Mouse (Mus musculus) lung, embryonic 14.5 days (tissue): ENCODE results near the gene Ring1. TPM values are rescaled to one million over a fixed set of nuclear protein-coding genes. Genes with fewer than 3 reads are reported as not detected.
"Not testable (repeated sequence)": the region's sequence is repeated elsewhere in the genome, so short reads cannot be mapped to it uniquely, and the experiment has no call there.

Experiments used
- ATAC-seq: fragments of 200-750 bp; cut with Nextera tagmentation; 2 replicates; pipeline ENCODE4 v1.8.0; 2017; ENCODE audit warnings: mild to moderate bottlenecking, moderate TSS enrichment, moderate library complexity; ENCODE audit not compliant: insufficient read depth
- DNase-seq: peaks from one replicate; pipeline ENCODE4 v3.0.0-alpha.2; 2015
- H3K27ac ChIP-seq: fragments of 300-500 bp; sonication (generic); 2 replicates; pipeline ENCODE4 v1.5.1; 2014; ENCODE audit warnings: low read depth, mild to moderate bottlenecking, moderate library complexity
- H3K27me3 ChIP-seq: fragments of 300-500 bp; sonication (generic); 2 replicates; pipeline ENCODE4 v1.6.1; 2014; ENCODE audit warnings: low read length, control low read depth; ENCODE audit not compliant: insufficient read depth
- H3K36me3 ChIP-seq: fragments of 300-500 bp; sonication (generic); 2 replicates; pipeline ENCODE4 v1.6.1; 2014; ENCODE audit warnings: control low read depth; ENCODE audit not compliant: insufficient read depth
- H3K4me1 ChIP-seq: fragments of 300-500 bp; sonication (generic); 2 replicates; pipeline ENCODE4 v1.6.1; 2014; ENCODE audit warnings: antibody characterized with exemption, control low read depth; ENCODE audit not compliant: insufficient read depth
- H3K4me2 ChIP-seq: fragments of 300-500 bp; sonication (generic); 2 replicates; pipeline ENCODE4 v1.6.1; 2014; ENCODE audit warnings: mild to moderate bottlenecking
- H3K4me3 ChIP-seq: fragments of 300-500 bp; sonication (generic); 2 replicates; pipeline ENCODE4 v1.5.1; 2014; ENCODE audit warnings: low read depth, low read length
- H3K9ac ChIP-seq: fragments of 300-500 bp; sonication (generic); 2 replicates; pipeline ENCODE4 v1.6.1; 2014
- H3K9me3 ChIP-seq: fragments of 300-500 bp; sonication (generic); 2 replicates; pipeline ENCODE4 v1.6.1; 2016; ENCODE audit warnings: low read depth, low read length, control low read depth
- CTCF ChIP-seq: IDR thresholded peaks from 2 replicates; pipeline ENCODE4 v1.5.1; 2016; ENCODE audit warnings: antibody characterized with exemption, low read depth
- WGBS: fragments of 180-500 bp; shearing (Covaris S2); extraction: QIAGEN DNeasy Blood & Tissue Kit; methylation state at CpG from one replicate; pipeline ENCODE4 v1.1.7; 2014; 5-methylcytosine and 5-hydroxymethylcytosine counted together
- polyA plus RNA-seq: library from polyadenylated mRNA; unstranded; fragments of >200 nt; fragmentation: Nextera tagmentation; extraction: Ambion mirVana; gene quantifications from 2 replicates; pipeline ENCODE4 v1.2.1, GENCODE M21; 2014

Ring1 gene
- polyA plus RNA-seq, 1 experiment from 2014 or later = 6.6 TPM

GRCm38 (mm10) chr17:33995651-33996050 lies 28.8 kb downstream of the Ring1 start:
- no peak for TF ChIP-seq CTCF
- DNase-seq (no peak), ATAC-seq (no peak)
- H3K36me3 ChIP-seq = no peaks in the 10 kb centered on the region
- no peak overlapping the region for H3K4me3 ChIP-seq
- no peak overlapping the region for H3K27ac ChIP-seq
- WGBS = 43% methylated on average over 3 of the region's 3 CpGs
- peaks cover 19% of the 10 kb centered on the region for H3K27me3 ChIP-seq
- H3K9ac ChIP-seq = no peak overlapping the region
- no peak overlapping the region for H3K4me2 ChIP-seq
- no peaks in the 10 kb centered on the region for H3K9me3 ChIP-seq
- no peaks in the 10 kb centered on the region for H3K4me1 ChIP-seq

- no peaks in the 10 kb centered on the region for H3K36me3 ChIP-seq
Measured at GRCm38 (mm10) chr17:33994959-33995358, 29.5 kb downstream of the Ring1 start.

GRCm38 (mm10) chr17:33991788-33992664 lies 32.5 kb downstream of the Ring1 start:
- 33% methylated on average over 10 of the region's 10 CpGs for WGBS
- H3K9me3 ChIP-seq = no peaks in the 10 kb centered on the region
- H3K4me2 ChIP-seq = no peak overlapping the region
- H3K4me1 ChIP-seq = no peaks in the 10 kb centered on the region
- H3K36me3 ChIP-seq = no peaks in the 10 kb centered on the region
- H3K27me3 ChIP-seq = no peaks in the 10 kb centered on the region
- H3K27ac ChIP-seq = no peak overlapping the region
- peak; percentile 91 for DNase-seq
- no peak overlapping the region for H3K9ac ChIP-seq
- ATAC-seq = peak; percentile 21; the same call in 1 of the 2 replicates
- no peak overlapping the region for H3K4me3 ChIP-seq
- TF ChIP-seq CTCF = peak; percentile 84

More at GRCm38 (mm10) chr17:33994959-33995358, 29.5 kb downstream of the Ring1 start:
- Histone ChIP-seq H3K4me2 (no peak overlapping the region), H3K4me3 (no peak overlapping the region), H3K9ac (no peak overlapping the region), H3K27ac (no peak overlapping the region), H3K27me3 (peaks cover 13% of the 10 kb centered on the region), H3K4me1 (no peaks in the 10 kb centered on the region), H3K9me3 (no peaks in the 10 kb centered on the region)
- 90% methylated on average over 8 of the region's 8 CpGs for WGBS
- DNase-seq (no peak), ATAC-seq (no peak)
- TF ChIP-seq CTCF = no peak

- H3K27me3 ChIP-seq = peaks cover 35% of the 10 kb centered on the region
- peak; percentile 89 for TF ChIP-seq CTCF
- not testable (repeated sequence) for H3K36me3 ChIP-seq, ATAC-seq, H3K27ac ChIP-seq, H3K9me3 ChIP-seq, H3K4me1 ChIP-seq, H3K9ac ChIP-seq
- WGBS = 6% methylated on average over 8 of the region's 8 CpGs
- 0 out of 2 replicates have a peak overlapping the region, but pooled peaks have one; percentile 44 for H3K4me3 ChIP-seq
- DNase-seq = peak; percentile 67
- peak overlapping the region; percentile 64 for H3K4me2 ChIP-seq
Measured at GRCm38 (mm10) chr17:33982136-33982535, 42.3 kb downstream of the Ring1 start.

GRCm38 (mm10) chr17:33981192-33981909 lies 43.1 kb downstream of the Ring1 start:
- not testable (repeated sequence) for H3K4me1 ChIP-seq, H3K9me3 ChIP-seq, H3K36me3 ChIP-seq
- Histone ChIP-seq H3K4me2 (peak overlapping the region; percentile 64), H3K9ac (peak overlapping the region; percentile 52), H3K27me3 (peaks cover 42% of the 10 kb centered on the region), H3K4me3 (peak overlapping the region; percentile 44), H3K27ac (peak overlapping the region; percentile 79; the same call in 1 of the 2 replicates)
- ATAC-seq (peak; percentile 92), DNase-seq (peak; percentile 98)
- peak; percentile 55 for TF ChIP-seq CTCF
- WGBS = under 1% methylated on average over 27 of the region's 27 CpGs

- ATAC-seq = peak; percentile 4; the same call in 1 of the 2 replicates
- 70% methylated on average over 19 of the region's 19 CpGs for WGBS
- TF ChIP-seq CTCF = 0 out of 2 replicates have a peak, but pooled peaks have one; percentile 7
- no peak for DNase-seq
- no peaks in the 10 kb centered on the region for H3K9me3 ChIP-seq
- H3K27me3 ChIP-seq = peaks cover 42% of the 10 kb centered on the region
- H3K4me3 ChIP-seq = 0 out of 2 replicates have a peak overlapping the region, but pooled peaks have one; percentile 44
- peak overlapping the region; percentile 64 for H3K4me2 ChIP-seq
- H3K36me3 ChIP-seq = no peaks in the 10 kb centered on the region
- H3K9ac ChIP-seq = no peak overlapping the region
- peaks cover 5% of the 10 kb centered on the region; the same call in 1 of the 2 replicates for H3K4me1 ChIP-seq
- peak overlapping the region; percentile 18; the same call in 1 of the 2 replicates for H3K27ac ChIP-seq
Measured at GRCm38 (mm10) chr17:33980181-33981035, 44.1 kb downstream of the Ring1 start.
